Mouse (Mus musculus) layer of hippocampus, adult 8-10 months (tissue): ENCODE results near the gene Fzd4. TPM values are rescaled to one million over a fixed set of nuclear protein-coding genes. Genes with fewer than 3 reads are reported as not detected.

Experiments used
- DNase-seq, 2 experiments: peaks; one replicate each; pipeline ENCODE4 v3.0.0; 2022; ENCODE audit warnings: low spot score in 2 of 2
- total RNA-seq, 4 experiments: library from RNA; stranded (reverse); gene quantifications; 2 replicates each; pipeline ENCODE4 v1.2.4; 2022

The Fzd4 gene
- total RNA-seq, 4 experiments from 2014 or later, result 6.2 to 7.4 (median 6.5) TPM

DNA sequence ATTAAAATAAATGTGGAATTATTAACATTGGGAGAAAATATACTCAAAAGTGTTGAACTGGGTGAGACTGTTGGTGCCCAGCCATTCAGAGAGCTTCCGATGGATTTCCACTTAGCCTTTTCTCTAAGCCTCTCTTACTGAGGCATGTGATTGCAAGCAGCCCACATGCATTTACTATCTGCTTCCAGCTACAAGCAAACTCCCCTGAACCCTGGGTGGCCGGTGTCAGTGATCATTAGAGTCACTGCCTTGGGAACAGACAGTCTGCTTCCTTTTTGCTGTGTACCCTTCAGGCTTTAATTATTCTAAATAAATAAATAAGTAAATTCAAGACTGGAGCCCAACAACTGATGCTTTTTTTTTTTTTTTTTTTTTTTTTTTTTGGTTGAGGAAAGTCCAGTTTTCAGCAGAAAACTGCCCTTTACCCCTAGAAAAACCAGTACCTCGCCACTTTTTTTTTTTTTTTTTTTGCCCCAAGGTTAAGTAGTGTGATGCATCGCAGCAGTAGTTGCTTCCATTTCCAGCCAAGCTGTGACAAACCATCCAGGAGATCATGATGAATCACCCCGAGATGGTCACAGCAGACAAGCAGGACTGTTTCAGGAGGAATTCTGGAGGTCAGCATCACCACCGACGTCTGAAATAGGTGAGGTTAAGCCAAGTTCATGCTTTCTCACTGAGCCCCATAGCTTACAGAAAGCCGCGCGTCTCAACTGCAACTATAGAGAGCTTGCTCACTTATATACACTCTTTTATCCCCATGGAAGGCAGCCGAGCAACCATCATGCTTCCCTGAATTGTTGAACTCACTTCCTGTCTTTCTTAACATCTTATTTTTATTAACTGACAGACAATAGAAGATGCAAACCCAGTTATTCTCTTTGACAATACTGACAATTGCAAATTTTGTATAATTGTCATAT, 21.9 kb downstream of the Fzd4 start:
- no peak for DNase-seq

DNA sequence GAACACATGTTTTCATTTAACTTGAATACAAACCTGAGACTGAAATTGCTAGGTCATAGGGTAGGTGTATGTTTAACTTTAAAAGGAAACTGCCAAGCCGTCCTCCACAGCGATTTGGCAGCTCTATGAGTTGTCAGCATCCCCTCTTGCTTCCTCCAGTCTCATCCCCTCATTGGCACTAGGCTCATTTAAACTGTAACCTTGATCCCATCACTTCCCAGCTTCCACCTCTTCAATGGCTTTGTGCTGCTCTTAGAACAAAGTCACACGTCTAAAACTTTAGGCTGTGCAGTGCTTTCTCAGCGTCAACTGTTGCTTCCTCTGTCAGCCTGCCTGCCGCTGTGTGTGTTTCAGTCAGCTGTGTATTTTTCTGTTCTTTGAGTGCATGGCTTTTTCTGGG, 22.9 kb downstream of the Fzd4 start:
- DNase-seq, result no peak

DNA sequence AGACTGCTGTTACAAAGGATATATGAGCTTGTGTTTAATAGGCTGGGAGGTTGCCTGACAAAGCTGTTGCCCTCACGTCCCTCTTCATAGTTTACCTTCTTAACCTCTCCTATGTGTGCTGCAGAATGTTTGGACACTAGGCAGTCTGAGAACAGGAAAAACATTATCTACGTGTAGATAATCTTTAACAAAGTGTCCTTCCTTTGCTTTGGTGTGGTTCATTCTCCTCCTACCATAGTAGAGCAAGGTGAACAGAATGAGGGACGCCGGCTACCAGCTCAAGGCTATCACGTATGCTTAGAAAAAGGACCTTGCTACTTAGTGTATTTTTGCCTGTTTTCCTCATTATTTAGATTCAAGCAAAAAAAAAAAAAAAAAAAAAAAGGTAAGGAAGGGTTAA, 24.6 kb downstream of the Fzd4 start:
- DNase-seq, result no peak

DNA sequence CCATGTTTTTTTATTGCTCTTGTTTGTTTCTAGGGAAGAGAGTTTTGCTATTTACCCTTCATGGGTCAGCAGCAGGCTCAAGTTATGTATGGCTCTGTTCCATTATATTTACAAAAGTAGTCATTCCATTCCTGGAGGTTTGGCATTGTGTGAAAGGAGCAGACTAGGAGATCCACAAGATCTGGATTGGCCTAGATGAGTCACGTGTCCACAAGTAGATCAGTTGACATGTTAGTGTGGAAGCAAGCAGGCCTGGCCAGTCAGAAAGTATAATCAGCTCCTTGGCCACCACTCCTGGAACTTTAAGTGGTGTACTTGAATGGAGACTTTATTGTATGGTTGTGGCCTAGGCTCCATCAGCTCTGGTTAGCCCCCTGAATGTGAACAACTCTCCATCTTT, 25.2 kb downstream of the Fzd4 start:
- no peak for DNase-seq

GRCm38 (mm10) chr7:89431185-89431584, 27.0 kb downstream of the Fzd4 start:
- no peak for DNase-seq

- peak in 1 of 2 experiments; percentile 17 for DNase-seq
These were observed 29.2 kb downstream of the Fzd4 start for GRCm38 (mm10) chr7:89433193-89433892.

- DNase-seq, result no peak
These were observed 29.9 kb downstream of the Fzd4 start for GRCm38 (mm10) chr7:89433893-89434616.

DNA sequence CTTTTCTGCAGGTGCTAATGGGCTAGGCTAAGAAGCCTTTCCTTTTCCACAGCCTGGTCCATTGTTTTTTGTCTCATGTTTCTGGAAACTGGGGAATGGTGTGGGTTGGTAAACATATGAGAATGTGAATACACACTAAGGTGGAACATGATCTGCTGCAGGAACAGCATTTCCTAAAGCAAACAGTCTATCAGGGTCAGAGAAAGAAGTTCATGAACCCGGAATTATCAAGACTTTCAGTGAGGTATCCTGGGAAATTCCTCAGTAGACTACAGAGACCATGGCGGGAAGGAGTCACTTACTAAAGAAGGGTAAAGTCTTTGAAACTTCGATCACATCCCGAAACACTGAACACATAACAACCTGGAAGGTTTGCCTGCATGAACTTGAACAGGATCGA, 32.2 kb downstream of the Fzd4 start:
- no peak for DNase-seq

DNA sequence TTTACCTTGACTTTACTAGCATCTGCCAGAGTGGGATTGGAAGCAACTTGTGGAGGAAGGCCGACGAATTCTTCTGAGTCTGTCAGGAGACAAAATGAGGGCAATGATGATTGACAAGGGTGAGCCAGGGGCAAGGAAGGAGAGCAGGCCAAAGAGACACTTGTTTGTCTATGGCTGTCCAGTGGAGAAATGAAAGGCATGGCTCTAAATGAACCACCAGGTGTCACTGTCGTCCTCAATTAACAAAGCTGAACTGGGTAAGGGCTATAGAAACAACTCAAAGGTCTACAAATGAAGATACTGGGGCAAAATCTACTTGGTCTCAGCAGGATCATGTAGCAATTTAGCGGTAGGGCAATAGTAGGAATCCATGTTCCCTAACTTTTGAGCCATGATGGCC, 33.4 kb downstream of the Fzd4 start:
- peak in 1 of 2 experiments; percentile 42 for DNase-seq

DNA sequence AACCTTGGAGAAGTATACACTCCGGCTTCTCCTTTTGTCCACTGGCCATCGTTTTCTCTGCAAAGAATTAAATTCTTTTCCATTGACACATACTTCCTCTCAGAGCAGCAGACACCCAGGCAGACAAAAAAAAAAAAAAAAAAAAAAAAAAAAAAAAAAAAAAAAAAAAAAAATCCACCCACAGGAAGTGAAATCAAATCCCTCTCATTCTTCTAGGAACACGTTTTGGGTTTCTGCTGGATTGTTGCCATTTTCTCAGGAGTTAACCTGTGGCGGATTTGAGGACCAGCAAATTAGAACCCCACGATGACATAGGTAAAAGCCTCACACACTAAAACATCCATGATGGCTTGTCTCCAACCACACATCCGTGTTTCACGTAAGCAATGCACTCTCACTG, 37.1 kb downstream of the Fzd4 start:
- no peak for DNase-seq

DNA sequence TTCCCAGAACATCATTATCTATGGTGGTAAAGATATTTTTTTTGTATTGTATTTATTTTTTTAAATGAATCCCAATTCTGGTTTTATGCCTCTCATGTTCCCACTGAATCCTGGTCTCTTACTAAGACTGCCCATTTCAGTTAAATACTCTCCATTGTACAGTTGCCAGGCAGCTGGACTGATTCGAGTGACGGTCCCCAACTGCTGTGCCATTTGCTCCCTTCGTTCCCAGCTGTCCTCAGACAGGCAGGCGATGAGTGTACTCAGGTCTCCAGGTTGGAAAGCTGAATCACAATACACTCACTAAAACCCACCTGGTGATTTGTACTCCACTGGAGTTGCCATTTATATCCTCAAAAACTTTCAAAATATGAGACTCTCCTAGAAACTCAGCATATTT, 38.1 kb downstream of the Fzd4 start:
- no peak for DNase-seq

DNA sequence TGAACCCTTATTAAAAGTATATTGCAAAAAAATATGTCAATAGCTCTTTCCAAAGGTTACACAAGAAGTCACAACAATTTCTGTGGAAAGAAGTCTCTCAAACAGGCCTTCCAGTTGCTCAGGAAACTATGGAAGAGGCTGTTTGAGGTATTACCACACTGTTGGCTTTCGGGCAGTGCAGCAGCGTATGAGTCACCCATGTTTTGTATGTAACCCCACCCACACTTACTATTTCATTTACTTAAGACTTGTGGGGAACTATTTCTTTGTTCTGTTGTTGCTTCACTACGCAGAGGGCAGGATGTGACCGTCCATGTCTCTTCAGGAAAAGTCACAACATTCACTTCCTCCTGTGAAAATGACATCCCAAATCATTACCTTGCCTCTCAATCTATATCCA, 41.0 kb downstream of the Fzd4 start:
- no peak for DNase-seq

DNA sequence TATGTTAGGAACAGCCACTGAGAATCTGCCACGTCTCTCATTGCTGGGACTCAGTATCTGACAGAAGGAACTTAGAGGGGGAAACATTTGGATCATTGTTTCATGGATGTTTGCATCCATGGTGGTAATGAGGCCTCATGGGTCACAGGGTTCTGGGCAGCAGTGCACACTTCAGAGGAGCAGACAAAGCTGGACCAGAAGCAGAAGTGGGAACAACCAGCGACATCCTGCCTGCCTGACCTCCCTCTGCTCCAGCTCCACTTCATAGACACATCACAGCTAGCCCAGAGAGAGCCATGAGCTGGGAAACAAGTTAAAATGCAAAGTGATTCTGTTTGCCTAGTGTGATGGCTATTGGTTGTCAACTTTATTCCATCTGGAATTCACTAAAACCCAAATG, 46.2 kb downstream of the Fzd4 start:
- no peak for DNase-seq

- DNase-seq, result no peak
These were observed 52.4 kb downstream of the Fzd4 start for GRCm38 (mm10) chr7:89456380-89457076.

DNA sequence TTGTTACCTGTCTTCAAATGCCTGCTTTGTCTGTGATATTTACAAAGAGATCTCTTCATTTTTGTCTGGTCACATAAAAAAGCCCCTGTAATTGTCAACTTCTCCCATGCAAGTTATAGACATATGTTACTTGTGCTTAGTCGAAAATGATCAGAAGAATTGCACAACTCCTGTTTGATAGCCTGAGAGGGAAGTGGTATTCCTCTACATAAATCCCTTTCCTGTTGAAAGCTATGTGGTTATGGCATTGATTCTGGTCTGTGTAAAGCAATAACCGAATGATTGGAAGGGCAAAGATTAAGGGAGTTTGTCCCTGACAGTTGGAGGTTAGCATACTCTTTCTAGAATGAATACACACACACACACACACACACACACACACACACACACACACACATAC, 55.5 kb downstream of the Fzd4 start:
- no peak for DNase-seq

- no peak for DNase-seq
These were observed 56.8 kb downstream of the Fzd4 start for GRCm38 (mm10) chr7:89460911-89461310.

DNA sequence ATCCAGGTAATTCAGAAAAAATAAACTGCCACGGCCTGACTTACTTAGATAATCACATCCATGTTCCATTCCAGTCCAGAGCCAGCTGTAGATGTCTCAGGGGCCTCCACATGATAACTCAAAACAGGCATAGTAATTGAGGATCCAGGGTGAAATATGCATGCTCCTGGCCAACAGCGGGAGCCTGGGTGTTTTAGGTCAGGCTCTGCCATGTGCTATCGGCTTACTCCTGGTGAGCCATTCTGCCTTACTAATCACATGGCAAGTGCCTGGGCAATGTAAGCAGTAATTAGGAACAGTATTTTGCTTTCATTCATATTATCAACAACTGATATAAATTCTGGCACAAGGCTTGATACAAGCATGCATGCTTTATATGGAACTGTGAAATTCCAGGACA, 57.2 kb downstream of the Fzd4 start:
- DNase-seq, result no peak
